Mouse (Mus musculus) hindbrain, embryonic 15.5 days (tissue): Measurements from ENCODE around the gene Syt14. TPM values are rescaled to one million over a fixed set of nuclear protein-coding genes. Genes with fewer than 3 reads are reported as not detected.

Experiments used
- polyA plus RNA-seq: library from polyadenylated mRNA; unstranded; fragments of >200 nt; fragmentation: Nextera tagmentation; extraction: Ambion mirVana; gene quantifications from 2 replicates; pipeline ENCODE4 v1.2.1, GENCODE M21; 2015

The Syt14 gene
- polyA plus RNA-seq, 1 experiment from 2014 or later = 5.8 TPM

Other genes with a start within 250 kb of the Syt14 start
- gene Sertad4, start 180.0 kb downstream of the Syt14 start, polyA plus RNA-seq = 19.4 and 20.6 TPM in 2 replicates
- 6.7 and 7.2 TPM in 2 replicates for gene Diexf, start 94.5 kb upstream of the Syt14 start, polyA plus RNA-seq
- gene Irf6, start 117.3 kb upstream of the Syt14 start, polyA plus RNA-seq = 0.72 and 0.75 TPM in 2 replicates
- gene A130010J15Rik, start 132.3 kb upstream of the Syt14 start, polyA plus RNA-seq = 11.1 and 11.8 TPM in 2 replicates
- gene Traf3ip3, start 165.9 kb upstream of the Syt14 start, polyA plus RNA-seq = 2.3 and 2.5 TPM in 2 replicates
- gene Lamb3, start 171.9 kb upstream of the Syt14 start, polyA plus RNA-seq = 0.54 and 0.56 TPM in 2 replicates
- 0.28 and 0.40 TPM in 2 replicates for gene Hsd11b1, start 228.3 kb upstream of the Syt14 start, polyA plus RNA-seq
- 7.9 and 8.2 TPM in 2 replicates for gene G0s2, start 237.4 kb upstream of the Syt14 start, polyA plus RNA-seq